Mouse (Mus musculus): ENCODE data around the gene Tpsb2.

- TF ChIP-seq GATA1 (IDR thresholded peaks at IDR 0.05; ENCODE audit: low read length) (no peak), TAL1 (IDR thresholded peaks at IDR 0.05; ENCODE audit: low read length) (no peak)
Observed at GRCm38 (mm10) chr17:25414917-25415316, 48.8 kb downstream of the Tpsb2 start.

Measured in erythroblast, embryonic 14.5 days (primary cell).